Mouse (Mus musculus) lung, embryonic 16.5 days (tissue): Measurements from ENCODE around the gene Cd82. TPM values are rescaled to one million over a fixed set of nuclear protein-coding genes. Genes with fewer than 3 reads are reported as not detected.

Experiments used
- ATAC-seq: fragments of 200-750 bp; cut with Nextera tagmentation; 2 replicates; pipeline ENCODE4 v1.8.0; 2017; ENCODE audit warnings: low read depth, mild to moderate bottlenecking, moderate library complexity
- H3K27ac ChIP-seq: fragments of 300-500 bp; sonication (generic); 2 replicates; pipeline ENCODE4 v1.5.1; 2014; ENCODE audit warnings: mild to moderate bottlenecking, control low read depth, low read length
- H3K27me3 ChIP-seq: fragments of 300-500 bp; sonication (generic); 2 replicates; pipeline ENCODE4 v1.6.1; 2014; ENCODE audit warnings: low read depth, low read length, mixed read lengths; ENCODE audit not compliant: control insufficient read depth, insufficient read depth
- H3K36me3 ChIP-seq: fragments of 300-500 bp; sonication (generic); 2 replicates; pipeline ENCODE4 v1.6.1; 2014; ENCODE audit warnings: low read length; ENCODE audit not compliant: control insufficient read depth, insufficient read depth
- H3K4me1 ChIP-seq: fragments of 300-500 bp; sonication (generic); replicated peaks from 2 replicates; pipeline ENCODE4 v1.6.1; 2014; ENCODE audit warnings: low read length, mixed read lengths; ENCODE audit not compliant: control insufficient read depth, insufficient read depth
- H3K4me2 ChIP-seq: fragments of 300-500 bp; sonication (generic); 2 replicates; pipeline ENCODE4 v1.6.1; 2014; ENCODE audit warnings: low read depth, low read length, control low read depth
- H3K4me3 ChIP-seq: fragments of 300-500 bp; sonication (generic); 2 replicates; pipeline ENCODE4 v1.5.1; 2014; ENCODE audit warnings: mild to moderate bottlenecking, low read length, control low read depth
- H3K9ac ChIP-seq: fragments of 300-500 bp; sonication (generic); 2 replicates; pipeline ENCODE4 v1.6.1; 2014; ENCODE audit warnings: low read length, control low read depth
- H3K9me3 ChIP-seq: fragments of 300-500 bp; sonication (generic); 2 replicates; pipeline ENCODE4 v1.6.1; 2016; ENCODE audit warnings: low read length; ENCODE audit not compliant: control insufficient read depth
- WGBS: fragments of 180-500 bp; shearing (Covaris S2); extraction: QIAGEN DNeasy Blood & Tissue Kit; methylation state at CpG from one replicate; pipeline ENCODE4 v1.1.7; 2014; 5-methylcytosine and 5-hydroxymethylcytosine counted together
- polyA plus RNA-seq: library from polyadenylated mRNA; unstranded; fragments of >200 nt; fragmentation: Nextera tagmentation; extraction: Ambion mirVana; gene quantifications from 2 replicates; pipeline ENCODE4 v1.2.1, GENCODE M21; 2015

The Cd82 gene
- polyA plus RNA-seq, 1 experiment from 2014 or later, result 63.6 TPM

DNA sequence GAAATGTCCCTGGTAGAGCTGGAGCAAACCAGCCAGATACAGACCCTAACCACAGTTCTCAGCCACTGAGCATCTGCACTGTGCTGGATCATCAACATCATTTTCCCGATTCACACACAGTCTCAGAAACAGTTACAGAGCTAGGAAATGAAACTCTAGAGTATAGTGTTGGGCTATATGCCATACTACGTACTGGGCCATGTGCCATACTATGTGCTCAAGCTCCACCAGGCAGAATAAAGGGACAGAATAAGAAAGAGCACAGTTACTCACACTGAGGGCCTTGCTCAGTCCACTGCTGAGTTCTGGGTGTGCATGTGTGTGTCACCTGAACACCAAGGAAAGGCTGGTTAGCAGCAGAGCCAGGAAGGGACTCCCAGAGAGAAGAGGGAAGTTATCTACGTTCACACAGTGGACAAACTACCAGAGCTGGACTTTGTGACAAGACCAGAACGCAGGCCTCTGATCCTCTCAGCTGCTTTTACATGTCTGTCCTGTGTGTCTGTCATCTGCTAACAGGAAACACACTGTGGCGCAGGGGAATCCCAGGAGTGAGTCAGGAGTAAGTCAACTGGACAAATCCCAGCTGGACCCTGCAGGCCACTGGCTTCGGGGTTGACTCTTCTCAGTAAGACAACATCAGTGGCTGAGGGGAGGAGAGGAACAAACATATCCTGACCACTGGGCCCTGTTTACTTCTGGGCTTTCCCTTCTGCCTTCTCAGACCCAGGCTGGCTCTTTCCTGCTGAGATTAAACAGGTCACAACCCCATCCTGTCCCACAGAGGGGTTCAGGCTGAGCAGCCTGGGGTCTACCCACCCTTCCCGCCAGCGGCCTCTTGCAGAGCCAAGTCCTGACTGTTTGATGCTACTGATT lies 4.4 kb downstream of the Cd82 start:
- peak overlapping the region; percentile 8 for H3K9ac ChIP-seq
- WGBS, result 43% methylated on average over 8 of the region's 8 CpGs
- H3K9me3 ChIP-seq, result no peaks in the 10 kb centered on the region
- peaks cover 71% of the 10 kb centered on the region for H3K4me1 ChIP-seq
- H3K4me2 ChIP-seq, result no peak overlapping the region
- H3K27me3 ChIP-seq, result no peaks in the 10 kb centered on the region
- ATAC-seq, result 0 out of 2 replicates have a peak, but pooled peaks have one; percentile 2
- no peaks in the 10 kb centered on the region for H3K36me3 ChIP-seq
- no peak overlapping the region for H3K4me3 ChIP-seq
- H3K27ac ChIP-seq, result peak overlapping the region; percentile 41

GRCm38 (mm10) chr2:93457426-93458130 lies 5.4 kb downstream of the Cd82 start:
- H3K4me1 ChIP-seq, result peaks cover 66% of the 10 kb centered on the region
- H3K27me3 ChIP-seq, result no peaks in the 10 kb centered on the region
- ATAC-seq, result no peak
- no peak overlapping the region for H3K4me3 ChIP-seq
- H3K9me3 ChIP-seq, result no peaks in the 10 kb centered on the region
- no peaks in the 10 kb centered on the region for H3K36me3 ChIP-seq
- H3K4me2 ChIP-seq, result no peak overlapping the region
- peak overlapping the region; percentile 64 for H3K27ac ChIP-seq
- 47% methylated on average over 6 of the region's 6 CpGs for WGBS
- H3K9ac ChIP-seq, result no peak overlapping the region

DNA sequence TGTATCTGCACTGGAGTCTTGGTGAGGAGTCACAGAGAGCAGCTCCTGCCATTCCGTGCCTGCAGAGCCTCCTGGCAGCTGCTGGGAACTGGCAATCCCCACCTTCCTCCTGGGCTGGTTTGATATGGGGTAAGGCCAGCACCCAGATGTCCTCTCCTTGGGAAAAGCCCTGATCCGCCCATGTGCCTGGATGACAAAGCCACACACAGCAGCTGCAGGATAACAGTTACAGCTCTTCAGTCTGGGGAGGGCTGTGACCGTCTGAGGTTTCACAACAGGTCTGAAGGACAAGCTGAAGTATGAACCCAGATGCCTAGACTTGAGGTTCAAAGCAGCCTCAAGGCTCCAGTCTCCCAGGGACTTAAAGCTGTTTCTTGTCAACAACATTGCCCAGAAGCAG lies 6.8 kb downstream of the Cd82 start:
- no peaks in the 10 kb centered on the region for H3K27me3 ChIP-seq
- no peak overlapping the region for H3K4me2 ChIP-seq
- peak overlapping the region; percentile 62 for H3K27ac ChIP-seq
- H3K9me3 ChIP-seq, result no peaks in the 10 kb centered on the region
- H3K36me3 ChIP-seq, result no peaks in the 10 kb centered on the region
- peak overlapping the region; percentile 9; the same call in 1 of the 2 replicates for H3K9ac ChIP-seq
- 34% methylated on average over 3 of the region's 3 CpGs for WGBS
- no peak overlapping the region for H3K4me3 ChIP-seq
- peaks cover 71% of the 10 kb centered on the region for H3K4me1 ChIP-seq
- ATAC-seq, result peak; percentile 77

DNA sequence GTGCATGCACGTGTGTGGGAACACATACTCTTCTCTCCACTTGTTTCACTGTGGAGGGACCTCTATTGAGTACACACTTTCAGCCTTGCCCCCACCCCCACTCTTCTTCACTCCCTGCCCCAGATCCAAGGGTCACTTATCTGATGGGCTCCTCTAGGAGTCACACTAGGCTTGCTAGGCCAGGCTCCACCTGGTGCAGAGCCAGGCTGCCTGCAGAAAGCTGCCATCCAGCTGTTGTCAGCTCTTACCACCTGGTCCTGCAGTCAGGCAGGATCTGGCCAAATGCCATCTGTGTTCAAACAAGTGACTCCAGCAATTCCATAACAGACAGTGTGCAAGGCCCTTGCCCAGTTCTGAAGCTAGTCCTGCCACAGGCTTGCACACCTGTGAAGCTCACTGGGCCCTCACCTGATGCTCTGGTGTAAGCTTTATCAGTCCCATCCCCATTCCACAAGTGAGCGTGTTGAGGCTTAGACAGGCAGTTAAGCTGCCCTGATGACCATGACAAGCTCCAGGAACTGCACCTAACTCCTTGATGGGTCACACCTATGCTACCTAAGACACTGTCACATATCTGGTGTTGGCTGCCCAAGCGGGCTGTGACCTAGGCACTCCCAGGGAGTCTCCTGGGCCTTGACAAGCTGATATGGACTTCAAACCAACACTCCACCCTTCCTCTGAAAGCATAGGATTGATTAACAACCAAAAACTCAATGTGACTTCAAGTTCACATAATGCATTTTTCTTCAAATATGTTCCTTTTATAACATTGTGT lies 7.9 kb downstream of the Cd82 start:
- Histone ChIP-seq H3K27me3 (no peaks in the 10 kb centered on the region), H3K4me3 (no peak overlapping the region), H3K36me3 (no peaks in the 10 kb centered on the region), H3K4me1 (peaks cover 80% of the 10 kb centered on the region), H3K27ac (no peak overlapping the region), H3K9ac (no peak overlapping the region), H3K9me3 (no peaks in the 10 kb centered on the region), H3K4me2 (no peak overlapping the region)
- no peak for ATAC-seq
- WGBS, result 45% methylated on average over 3 of the region's 3 CpGs

- Histone ChIP-seq H3K27ac (no peak overlapping the region), H3K27me3 (no peaks in the 10 kb centered on the region), H3K9me3 (no peaks in the 10 kb centered on the region), H3K4me2 (no peak overlapping the region), H3K36me3 (no peaks in the 10 kb centered on the region), H3K4me3 (no peak overlapping the region), H3K9ac (no peak overlapping the region), H3K4me1 (peaks cover 79% of the 10 kb centered on the region)
- 32% methylated on average over 10 of the region's 10 CpGs for WGBS
- ATAC-seq, result no peak
These were observed 8.6 kb downstream of the Cd82 start for GRCm38 (mm10) chr2:93454334-93454733.

GRCm38 (mm10) chr2:93453046-93453445 lies 9.9 kb downstream of the Cd82 start:
- 68% methylated on average over 4 of the region's 4 CpGs for WGBS
- no peak for ATAC-seq
- Histone ChIP-seq H3K4me1 (peaks cover 66% of the 10 kb centered on the region), H3K4me2 (no peak overlapping the region), H3K27me3 (no peaks in the 10 kb centered on the region), H3K9ac (no peak overlapping the region), H3K4me3 (no peak overlapping the region), H3K36me3 (no peaks in the 10 kb centered on the region), H3K27ac (peak overlapping the region; percentile 41; the same call in 1 of the 2 replicates), H3K9me3 (no peaks in the 10 kb centered on the region)

DNA sequence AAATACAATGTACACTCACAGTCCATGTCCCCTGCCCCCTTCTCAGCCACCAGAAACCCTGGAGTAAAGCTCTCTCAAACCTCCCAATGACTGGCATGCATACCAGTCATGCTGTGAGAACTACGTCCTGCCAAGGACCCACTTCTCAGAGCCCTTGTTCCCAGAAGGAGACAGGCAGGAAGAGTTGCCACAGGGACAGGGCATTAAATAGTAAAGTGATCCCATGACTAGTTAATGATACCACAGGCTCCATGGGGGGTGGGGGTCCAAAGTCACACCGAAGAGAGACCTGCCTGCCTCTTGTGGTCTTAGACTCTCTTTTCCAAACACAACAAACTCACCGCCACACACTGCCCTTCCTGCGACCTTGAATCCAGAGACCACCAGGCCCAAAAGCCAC lies 10.4 kb downstream of the Cd82 start:
- no peak for ATAC-seq
- peak overlapping the region; percentile 41 for H3K27ac ChIP-seq
- H3K4me2 ChIP-seq, result no peak overlapping the region
- H3K36me3 ChIP-seq, result no peaks in the 10 kb centered on the region
- H3K9me3 ChIP-seq, result no peaks in the 10 kb centered on the region
- no peaks in the 10 kb centered on the region for H3K27me3 ChIP-seq
- 57% methylated on average over 4 of the region's 4 CpGs for WGBS
- H3K4me1 ChIP-seq, result peaks cover 60% of the 10 kb centered on the region
- H3K4me3 ChIP-seq, result no peak overlapping the region
- no peak overlapping the region for H3K9ac ChIP-seq

GRCm38 (mm10) chr2:93452057-93452456 lies 10.9 kb downstream of the Cd82 start:
- Histone ChIP-seq H3K4me2 (no peak overlapping the region), H3K4me1 (peaks cover 56% of the 10 kb centered on the region), H3K36me3 (no peaks in the 10 kb centered on the region), H3K27me3 (no peaks in the 10 kb centered on the region), H3K27ac (peak overlapping the region; percentile 41), H3K9me3 (no peaks in the 10 kb centered on the region), H3K4me3 (no peak overlapping the region), H3K9ac (no peak overlapping the region)
- ATAC-seq, result no peak
- 59% methylated on average over 6 of the region's 6 CpGs for WGBS
